Mouse (Mus musculus) cerebellum, adult (tissue): ENCODE data around the gene Cyct.
A peak's percentile ranks its signal among the peaks of the same experiment; 100 is the strongest.

Experiments used
- ATAC-seq: cut with Nextera tagmentation; 2 replicates; pipeline ENCODE4 v1.9.2; 2017; ENCODE audit warnings: mild to moderate bottlenecking, moderate library complexity, mixed read lengths; ENCODE audit not compliant: insufficient number of reproducible peaks, low FRiP score, low TSS enrichment

The Cyct gene

DNA sequence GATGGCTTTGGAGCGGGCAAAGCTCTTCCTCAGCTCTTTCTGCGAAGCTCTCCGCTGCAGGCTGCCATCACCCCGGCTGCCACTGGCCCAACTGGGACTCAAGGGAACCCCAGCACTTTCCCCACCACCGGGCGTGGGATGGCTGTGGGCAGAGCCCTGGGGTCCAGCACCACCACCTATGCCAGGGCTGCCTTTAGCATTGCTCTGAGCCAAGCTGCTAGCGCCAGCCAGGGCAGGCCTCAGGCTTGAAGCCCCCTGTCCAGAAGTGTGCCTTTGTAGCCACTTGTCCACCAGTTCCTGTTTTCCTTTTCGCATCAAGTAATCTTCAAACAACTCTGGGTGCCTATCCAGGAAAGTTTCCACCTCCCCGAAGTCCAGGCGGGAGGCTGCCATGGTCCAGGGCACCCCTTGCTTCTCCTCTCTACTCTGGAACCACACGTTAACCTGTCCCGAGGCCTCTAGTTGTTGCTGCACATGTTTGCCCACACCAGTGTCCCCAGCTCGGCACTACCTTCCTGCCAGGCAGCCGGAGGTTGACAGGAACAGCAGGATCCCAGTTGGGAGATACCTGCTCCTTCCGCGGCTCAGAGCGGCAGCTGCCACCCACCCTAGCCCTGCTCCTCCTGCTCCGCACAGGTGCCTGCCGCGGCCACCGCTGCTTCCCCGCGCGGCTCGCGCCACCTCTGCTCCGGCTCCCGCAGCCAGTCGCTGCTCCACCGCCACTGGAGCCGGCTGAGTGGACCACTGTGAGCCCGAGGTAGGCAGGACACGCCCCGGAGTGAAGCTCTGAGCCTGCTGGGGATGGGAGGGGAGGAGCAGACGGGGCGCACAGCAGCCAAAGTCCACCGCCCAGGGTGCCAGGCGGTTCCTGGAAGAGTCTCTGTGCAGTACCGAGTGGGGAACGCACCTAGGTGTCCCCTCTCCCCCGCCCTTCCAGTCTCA is 21.8 kb downstream of the Cyct start, which contains the start of gene Pde11a:
Gene Pde11a, minus strand, starts transcription at position 560 of the 942 bp plus-strand sequence.
- ATAC-seq, result peak; percentile 53; the same call in 1 of the 2 replicates

DNA sequence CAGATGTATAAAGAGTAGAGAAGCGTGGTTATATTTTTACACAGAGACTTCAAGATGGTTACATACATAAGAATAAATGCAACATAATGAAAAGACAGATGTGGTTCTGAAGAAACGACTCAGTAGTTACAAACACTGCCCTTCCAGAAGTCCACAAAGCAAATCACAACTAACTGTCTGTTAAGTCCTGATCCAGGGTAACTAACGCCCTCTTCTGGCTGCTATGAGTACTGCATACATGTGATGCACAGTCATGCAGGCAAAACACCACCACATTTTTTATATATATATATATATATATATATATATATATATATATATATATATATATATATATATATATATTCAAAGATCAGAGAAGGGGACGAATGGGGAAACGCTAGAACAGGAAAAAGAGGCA is 25.7 kb downstream of the Cyct start:
- ATAC-seq, result no peak

GRCm38 (mm10) chr2:76332161-76332805 is 28.0 kb downstream of the Cyct start:
- no peak for ATAC-seq

GRCm38 (mm10) chr2:76330081-76330480 is 30.2 kb downstream of the Cyct start:
- no peak for ATAC-seq

DNA sequence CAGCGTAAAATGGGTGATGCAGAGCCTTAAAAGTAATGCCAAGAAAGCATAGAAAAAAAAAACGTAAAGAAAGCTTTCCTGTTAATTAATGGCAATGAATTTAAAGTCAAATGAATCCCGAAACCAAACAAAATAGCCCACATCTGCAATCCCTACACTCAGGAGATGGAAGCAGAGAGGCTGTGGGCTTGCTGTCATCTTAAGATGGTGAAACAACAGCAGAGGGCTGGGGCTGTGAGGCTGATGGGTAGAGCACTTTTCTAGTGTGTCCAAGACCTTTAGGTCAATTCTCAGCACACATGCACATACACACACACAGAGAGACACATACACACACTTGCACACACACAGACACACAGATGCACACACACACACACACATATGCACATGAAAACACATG is 34.1 kb downstream of the Cyct start:
- ATAC-seq, result no peak

DNA sequence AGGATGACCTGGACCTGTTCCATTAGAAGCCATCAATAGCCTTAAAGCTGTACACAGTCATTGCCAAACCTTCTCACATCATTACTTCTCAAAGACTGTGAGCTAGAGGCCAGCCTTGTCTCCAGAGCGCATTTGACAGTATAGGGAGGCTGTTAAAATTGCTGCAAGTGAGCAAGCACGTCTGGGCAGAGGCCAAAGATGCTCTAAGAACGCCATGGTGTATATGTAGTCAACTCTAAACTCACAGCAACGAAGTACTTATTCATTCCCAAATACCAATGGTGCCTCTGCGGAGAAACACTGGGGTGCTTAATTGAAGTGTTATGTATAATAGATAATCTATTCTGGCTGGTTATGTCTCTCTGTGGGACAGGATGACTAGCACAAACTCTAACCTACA is 35.8 kb downstream of the Cyct start:
- no peak for ATAC-seq

DNA sequence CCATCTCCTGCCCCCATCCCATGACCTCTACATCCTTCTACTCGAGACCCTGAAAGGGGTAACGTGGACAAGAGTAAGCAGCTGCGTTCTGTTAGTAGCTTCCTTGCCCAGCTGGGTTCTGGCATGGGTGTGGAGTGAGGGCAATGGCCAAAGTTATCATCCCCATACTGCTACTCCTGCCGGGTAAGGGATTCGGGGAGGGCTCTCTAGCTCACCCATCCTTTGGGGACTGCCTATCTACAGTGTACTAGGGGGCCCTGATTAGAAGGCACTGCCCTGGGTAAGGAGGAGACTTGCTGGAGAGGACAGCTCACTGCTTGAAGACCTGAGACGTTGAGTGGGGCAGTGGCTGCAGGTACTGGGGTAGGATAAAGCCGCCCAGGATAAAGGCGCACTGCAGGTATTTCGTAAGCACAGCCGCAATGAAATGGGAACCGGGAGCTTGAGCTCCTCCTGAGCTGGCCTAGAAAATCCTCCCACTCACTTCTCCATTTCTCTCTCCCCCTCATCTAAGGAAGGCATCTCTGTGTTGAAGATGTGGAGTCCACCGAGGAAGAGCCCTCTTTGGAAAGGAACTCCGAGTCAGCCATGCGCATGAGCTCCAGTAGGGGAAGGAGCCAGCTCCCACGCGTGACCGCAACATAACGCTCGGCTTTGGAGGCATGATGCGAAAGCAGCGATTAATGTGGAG is 36.9 kb downstream of the Cyct start:
- ATAC-seq, result no peak

- ATAC-seq, result no peak
These were observed 39.9 kb downstream of the Cyct start for GRCm38 (mm10) chr2:76320336-76320735.

GRCm38 (mm10) chr2:76319231-76319630 is 41.0 kb downstream of the Cyct start:
- ATAC-seq, result no peak
